Mouse (Mus musculus): ENCODE results near the gene Vamp8. TPM values are rescaled to one million over a fixed set of nuclear protein-coding genes. Genes with fewer than 3 reads are reported as not detected.
A peak's percentile ranks its signal among the peaks of the same experiment; 100 is the strongest.

Gene Vamp8
- polyA plus RNA-seq, 1 experiment from 2014 or later: 206 TPM

- no peaks in the 10 kb centered on the region for H3K9me3 ChIP-seq (ENCODE audit: control insufficient read depth, low read depth, low read length)
- no peak overlapping the region for H3K4me2 ChIP-seq (replicated peaks; ENCODE audit: low read depth, low read length)
- H3K4me3 ChIP-seq (ENCODE audit: low read depth, low read length): no peak overlapping the region
- WGBS: 81% methylated on average over 6 of the region's 6 CpGs
- H3K27ac ChIP-seq (ENCODE audit: low read length): no peak overlapping the region
- no peak for ATAC-seq (ENCODE audit: insufficient number of reproducible peaks, insufficient read depth, low FRiP score, low read depth)
- H3K9ac ChIP-seq (replicated peaks; ENCODE audit: low read depth, low read length): no peak overlapping the region
- H3K27me3 ChIP-seq (ENCODE audit: control insufficient read depth, insufficient read depth, low read length): no peaks in the 10 kb centered on the region
- H3K36me3 ChIP-seq (ENCODE audit: control insufficient read depth, insufficient read depth, low read length): peaks cover 12% of the 10 kb centered on the region; the same call in 1 of the 2 replicates
- H3K4me1 ChIP-seq (ENCODE audit: control insufficient read depth, insufficient read depth, low read length): peaks cover 1% of the 10 kb centered on the region; the same call in 1 of the 2 replicates
Observed at GRCm38 (mm10) chr6:72383142-72383820, 7.2 kb downstream of the Vamp8 start.

DNA sequence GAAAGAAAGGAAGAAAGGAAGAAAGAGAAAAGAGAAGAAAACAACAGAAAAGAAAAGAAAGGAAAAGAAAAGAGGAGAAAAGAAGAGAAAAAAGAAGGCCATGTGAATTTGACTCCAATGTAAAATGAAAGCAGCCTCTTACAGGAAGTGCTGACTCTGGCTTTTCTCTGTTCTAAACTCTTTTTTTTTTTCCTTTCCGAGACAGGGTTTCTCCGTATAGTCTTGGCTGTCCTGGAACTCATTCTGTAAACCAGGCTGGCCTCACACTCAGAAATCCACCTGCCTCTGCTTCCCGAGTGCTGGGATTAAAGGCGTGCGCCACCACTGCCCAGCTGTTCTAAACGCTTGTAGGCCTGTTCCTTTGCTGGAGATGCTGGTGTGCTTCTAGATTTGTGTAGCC, 8.0 kb downstream of the Vamp8 start:
- H3K4me1 ChIP-seq (ENCODE audit: control insufficient read depth, insufficient read depth, low read length): no peaks in the 10 kb centered on the region
- WGBS: 73% methylated on average over 6 of the region's 6 CpGs
- ATAC-seq (ENCODE audit: insufficient number of reproducible peaks, insufficient read depth, low FRiP score, low read depth): no peak
- no peak overlapping the region for H3K4me2 ChIP-seq (replicated peaks; ENCODE audit: low read depth, low read length)
- H3K9ac ChIP-seq (replicated peaks; ENCODE audit: low read depth, low read length): no peak overlapping the region
- no peaks in the 10 kb centered on the region for H3K27me3 ChIP-seq (ENCODE audit: control insufficient read depth, insufficient read depth, low read length)
- H3K4me3 ChIP-seq (ENCODE audit: low read depth, low read length): no peak overlapping the region
- H3K27ac ChIP-seq (ENCODE audit: low read length): no peak overlapping the region
- no peaks in the 10 kb centered on the region for H3K9me3 ChIP-seq (ENCODE audit: control insufficient read depth, low read depth, low read length)
- peaks cover 8% of the 10 kb centered on the region; the same call in 1 of the 2 replicates for H3K36me3 ChIP-seq (ENCODE audit: control insufficient read depth, insufficient read depth, low read length)

GRCm38 (mm10) chr6:72380131-72380770, 10.3 kb downstream of the Vamp8 start, which contains the start of gene Vamp5:
Vamp5 (minus strand) TSS chr6:72380468.
- Histone ChIP-seq H3K4me3 (ENCODE audit: low read depth, low read length) (peak within 1 kb of the TSS; percentile 52), H3K27ac (ENCODE audit: low read length) (peak within 1 kb of the TSS; percentile 11; the same call in 1 of the 2 replicates), H3K9ac (replicated peaks; ENCODE audit: low read depth, low read length) (peak within 1 kb of the TSS; percentile 36; the same call in 1 of the 2 replicates), H3K4me1 (ENCODE audit: control insufficient read depth, insufficient read depth, low read length) (no peaks in the 10 kb centered on the region), H3K27me3 (ENCODE audit: control insufficient read depth, insufficient read depth, low read length) (no peaks in the 10 kb centered on the region), H3K9me3 (ENCODE audit: control insufficient read depth, low read depth, low read length) (no peaks in the 10 kb centered on the region), H3K4me2 (replicated peaks; ENCODE audit: low read depth, low read length) (peak within 1 kb of the TSS; percentile 68), H3K36me3 (ENCODE audit: control insufficient read depth, insufficient read depth, low read length) (peaks cover 5% of the 10 kb centered on the region; the same call in 1 of the 2 replicates)
- ATAC-seq (ENCODE audit: insufficient number of reproducible peaks, insufficient read depth, low FRiP score, low read depth): peak; percentile 79; the same call in 1 of the 2 replicates
- 4% methylated on average over 45 of the region's 49 CpGs for WGBS

DNA sequence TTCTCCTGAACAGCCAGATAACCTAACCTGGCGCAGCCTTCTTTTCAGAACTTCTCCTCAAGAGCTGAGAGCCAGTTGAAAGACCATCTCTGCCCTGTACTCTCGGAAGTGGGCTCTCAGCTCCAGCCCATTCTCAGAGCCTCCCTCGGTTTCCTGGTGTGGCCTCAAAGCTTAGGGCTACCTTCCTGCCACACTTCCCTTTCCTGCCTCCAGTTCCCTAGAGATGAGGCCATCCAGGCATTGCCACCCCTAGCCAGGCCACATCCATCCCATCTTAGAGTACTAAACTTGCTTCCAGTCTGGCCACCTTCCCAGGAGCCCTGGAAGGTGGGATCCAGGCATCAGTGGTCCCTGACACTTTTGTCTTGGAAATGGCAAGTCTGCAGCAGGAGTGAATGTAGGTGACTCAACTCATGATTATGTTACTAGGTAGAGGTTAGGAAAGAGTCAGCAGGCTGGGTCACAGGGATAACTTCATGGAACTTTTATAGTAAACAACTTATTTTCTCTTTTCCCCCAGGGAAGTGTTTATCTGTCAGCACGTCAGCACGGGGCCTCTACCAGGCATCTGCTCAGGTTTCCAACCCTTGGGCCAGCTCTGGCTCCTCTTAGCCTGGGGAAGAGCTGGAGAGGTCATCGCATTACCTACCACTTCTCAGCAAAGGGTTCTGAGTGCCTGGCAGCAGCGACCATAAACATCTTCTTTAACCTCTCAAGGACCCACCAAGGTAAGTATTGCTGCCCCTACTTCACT, 10.9 kb downstream of the Vamp8 start:
- Histone ChIP-seq H3K9me3 (ENCODE audit: control insufficient read depth, low read depth, low read length) (no peaks in the 10 kb centered on the region), H3K4me2 (replicated peaks; ENCODE audit: low read depth, low read length) (peak overlapping the region; percentile 68), H3K36me3 (ENCODE audit: control insufficient read depth, insufficient read depth, low read length) (no peaks in the 10 kb centered on the region), H3K27ac (ENCODE audit: low read length) (peak overlapping the region; percentile 11; the same call in 1 of the 2 replicates), H3K4me1 (ENCODE audit: control insufficient read depth, insufficient read depth, low read length) (no peaks in the 10 kb centered on the region), H3K9ac (replicated peaks; ENCODE audit: low read depth, low read length) (peak overlapping the region; percentile 36; the same call in 1 of the 2 replicates), H3K4me3 (ENCODE audit: low read depth, low read length) (peak overlapping the region; percentile 52), H3K27me3 (ENCODE audit: control insufficient read depth, insufficient read depth, low read length) (no peaks in the 10 kb centered on the region)
- ATAC-seq (ENCODE audit: insufficient number of reproducible peaks, insufficient read depth, low FRiP score, low read depth): peak; percentile 15; the same call in 1 of the 2 replicates
- WGBS: 41% methylated on average over 7 of the region's 7 CpGs

DNA sequence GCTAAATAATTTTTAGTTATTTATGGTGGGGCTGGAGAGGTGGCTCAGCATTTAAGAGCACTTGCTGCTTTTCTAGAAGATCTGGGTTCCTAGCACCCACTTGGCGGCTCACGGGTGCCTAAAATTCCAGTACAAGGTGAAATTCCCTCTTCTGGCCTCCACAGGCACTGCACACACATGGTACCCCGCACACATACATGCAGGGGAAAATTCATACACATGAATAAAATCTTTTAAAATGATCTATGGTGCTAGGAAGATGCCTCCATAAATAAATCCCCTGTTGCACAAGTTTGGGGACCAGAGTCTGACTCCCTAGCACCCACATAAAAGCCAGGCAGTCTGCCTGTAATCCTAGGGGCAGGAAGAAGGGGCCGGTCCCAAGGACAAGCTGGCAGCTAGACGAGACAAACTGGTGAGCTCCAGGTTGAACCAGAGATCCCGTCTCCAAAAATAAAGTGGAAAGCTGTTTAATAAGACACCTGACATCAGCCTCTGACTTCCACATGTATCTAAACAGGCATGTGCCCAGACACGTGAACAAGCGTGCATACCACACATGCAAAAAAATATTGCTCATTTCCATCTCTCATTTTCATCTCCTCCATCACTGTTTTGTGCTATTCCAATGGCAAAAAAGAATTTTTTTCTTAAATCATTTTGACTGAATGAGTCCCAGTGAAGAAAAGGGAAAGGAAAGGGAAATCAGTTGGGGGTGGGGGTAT, 11.8 kb downstream of the Vamp8 start:
- Histone ChIP-seq H3K27me3 (ENCODE audit: control insufficient read depth, insufficient read depth, low read length) (no peaks in the 10 kb centered on the region), H3K4me1 (ENCODE audit: control insufficient read depth, insufficient read depth, low read length) (no peaks in the 10 kb centered on the region), H3K36me3 (ENCODE audit: control insufficient read depth, insufficient read depth, low read length) (no peaks in the 10 kb centered on the region), H3K9ac (replicated peaks; ENCODE audit: low read depth, low read length) (no peak overlapping the region), H3K27ac (ENCODE audit: low read length) (no peak overlapping the region), H3K4me2 (replicated peaks; ENCODE audit: low read depth, low read length) (no peak overlapping the region; the same call in 1 of the 2 replicates), H3K4me3 (ENCODE audit: low read depth, low read length) (no peak overlapping the region), H3K9me3 (ENCODE audit: control insufficient read depth, low read depth, low read length) (no peaks in the 10 kb centered on the region)
- no peak for ATAC-seq (ENCODE audit: insufficient number of reproducible peaks, insufficient read depth, low FRiP score, low read depth)
- WGBS: 85% methylated on average over 8 of the region's 8 CpGs

- Histone ChIP-seq H3K4me3 (ENCODE audit: low read depth, low read length) (no peak overlapping the region), H3K9ac (replicated peaks; ENCODE audit: low read depth, low read length) (no peak overlapping the region), H3K36me3 (ENCODE audit: control insufficient read depth, insufficient read depth, low read length) (no peaks in the 10 kb centered on the region), H3K4me1 (ENCODE audit: control insufficient read depth, insufficient read depth, low read length) (peaks cover 9% of the 10 kb centered on the region; the same call in 1 of the 2 replicates), H3K4me2 (replicated peaks; ENCODE audit: low read depth, low read length) (no peak overlapping the region), H3K9me3 (ENCODE audit: control insufficient read depth, low read depth, low read length) (no peaks in the 10 kb centered on the region), H3K27me3 (ENCODE audit: control insufficient read depth, insufficient read depth, low read length) (no peaks in the 10 kb centered on the region), H3K27ac (ENCODE audit: low read length) (no peak overlapping the region)
- no peak for ATAC-seq (ENCODE audit: insufficient number of reproducible peaks, insufficient read depth, low FRiP score, low read depth)
- 75% methylated on average over 15 of the region's 15 CpGs for WGBS
Observed at GRCm38 (mm10) chr6:72374820-72375563, 15.5 kb downstream of the Vamp8 start.

GRCm38 (mm10) chr6:72374206-72374605, 16.3 kb downstream of the Vamp8 start:
- Histone ChIP-seq H3K4me2 (replicated peaks; ENCODE audit: low read depth, low read length) (no peak overlapping the region), H3K36me3 (ENCODE audit: control insufficient read depth, insufficient read depth, low read length) (no peaks in the 10 kb centered on the region), H3K27ac (ENCODE audit: low read length) (no peak overlapping the region), H3K4me1 (ENCODE audit: control insufficient read depth, insufficient read depth, low read length) (peaks cover 9% of the 10 kb centered on the region; the same call in 1 of the 2 replicates), H3K4me3 (ENCODE audit: low read depth, low read length) (no peak overlapping the region), H3K27me3 (ENCODE audit: control insufficient read depth, insufficient read depth, low read length) (no peaks in the 10 kb centered on the region), H3K9ac (replicated peaks; ENCODE audit: low read depth, low read length) (no peak overlapping the region), H3K9me3 (ENCODE audit: control insufficient read depth, low read depth, low read length) (no peaks in the 10 kb centered on the region)
- 54% methylated on average over 7 of the region's 7 CpGs for WGBS
- ATAC-seq (ENCODE audit: insufficient number of reproducible peaks, insufficient read depth, low FRiP score, low read depth): no peak
